Mouse (Mus musculus) heart, embryonic 12.5 days (tissue): ENCODE measurements around the gene Mcrip1. TPM values are rescaled to one million over a fixed set of nuclear protein-coding genes. Genes with fewer than 3 reads are reported as not detected.
A peak's percentile ranks its signal among the peaks of the same experiment; 100 is the strongest.
"Not testable (repeated sequence)": the region's sequence is repeated elsewhere in the genome, so short reads cannot be mapped to it uniquely, and the experiment has no call there.

Experiments
- ATAC-seq: fragments of 200-750 bp; cut with Nextera tagmentation; 2 replicates; pipeline ENCODE4 v1.8.0; 2017; ENCODE audit warnings: moderate TSS enrichment, moderate library complexity; ENCODE audit not compliant: insufficient number of reproducible peaks, low FRiP score
- H3K27ac ChIP-seq: fragments of 300-500 bp; sonication (generic); 2 replicates; pipeline ENCODE4 v1.5.1; 2016; ENCODE audit warnings: mild to moderate bottlenecking, moderate library complexity; ENCODE audit not compliant: poor library complexity, severe bottlenecking
- H3K27me3 ChIP-seq: fragments of 300-500 bp; sonication (generic); replicated peaks from 2 replicates; pipeline ENCODE4 v1.6.1; 2016; ENCODE audit warnings: mild to moderate bottlenecking, moderate library complexity
- H3K36me3 ChIP-seq: fragments of 300-500 bp; sonication (generic); 2 replicates; pipeline ENCODE4 v1.6.1; 2016; ENCODE audit warnings: mild to moderate bottlenecking, moderate library complexity
- H3K4me1 ChIP-seq: fragments of 300-500 bp; sonication (generic); replicated peaks from 2 replicates; pipeline ENCODE4 v1.6.1; 2016; ENCODE audit warnings: mild to moderate bottlenecking
- H3K4me2 ChIP-seq: fragments of 300-500 bp; sonication (generic); 2 replicates; pipeline ENCODE4 v1.6.1; 2016; ENCODE audit warnings: mild to moderate bottlenecking, moderate library complexity
- H3K4me3 ChIP-seq: fragments of 300-500 bp; sonication (generic); 2 replicates; pipeline ENCODE4 v1.5.1; 2016; ENCODE audit warnings: mild to moderate bottlenecking
- H3K9ac ChIP-seq: fragments of 300-500 bp; sonication (generic); 2 replicates; pipeline ENCODE4 v1.6.1; 2016; ENCODE audit warnings: mild to moderate bottlenecking, moderate library complexity
- H3K9me3 ChIP-seq: fragments of 300-500 bp; sonication (generic); replicated peaks from 2 replicates; pipeline ENCODE4 v1.6.1; 2016; ENCODE audit warnings: mild to moderate bottlenecking, moderate library complexity
- WGBS: fragments of 180-500 bp; shearing (Covaris S2); methylation state at CpG from one replicate; pipeline ENCODE4 v1.1.7; 2016; 5-methylcytosine and 5-hydroxymethylcytosine counted together
- polyA plus RNA-seq: library from polyadenylated mRNA; unstranded; fragments of >200 nt; fragmentation: Nextera tagmentation; extraction: Ambion mirVana; gene quantifications from 2 replicates; pipeline ENCODE4 v1.2.1, GENCODE M21; 2016

Gene Mcrip1
- 126 and 130 TPM in 2 replicates for polyA plus RNA-seq

- H3K27me3 ChIP-seq: no peaks in the 10 kb centered on the region
- peaks cover 14% of the 10 kb centered on the region for H3K36me3 ChIP-seq
- H3K9me3 ChIP-seq: no peaks in the 10 kb centered on the region
- ATAC-seq: peak; percentile 91
- H3K9ac ChIP-seq: peak within 1 kb of the TSS; percentile 98
- peak within 1 kb of the TSS; percentile 95 for H3K4me3 ChIP-seq
- WGBS: 1% methylated on average over 81 of the region's 87 CpGs
- H3K4me1 ChIP-seq: peaks cover 26% of the 10 kb centered on the region
- peak within 1 kb of the TSS; percentile 97 for H3K27ac ChIP-seq
- H3K4me2 ChIP-seq: peak within 1 kb of the TSS; percentile 91
These were observed at the start of gene Mcrip1 for GRCm38 (mm10) chr11:120549168-120549945. Gene Mcrip1, minus strand, starts transcription at chr11:120549727.

- Histone ChIP-seq H3K27ac (peak overlapping the region; percentile 69), H3K4me1 (peaks cover 24% of the 10 kb centered on the region), H3K9me3 (no peaks in the 10 kb centered on the region), H3K36me3 (peaks cover 64% of the 10 kb centered on the region), H3K27me3 (no peaks in the 10 kb centered on the region), H3K9ac (peak overlapping the region; percentile 100), H3K4me2 (peak overlapping the region; percentile 100), H3K4me3 (peak overlapping the region; percentile 100)
- 45% methylated on average over 17 of the region's 17 CpGs for whole genome bisulfite sequencing
- no peak for ATAC-seq
These were observed 49.5 kb upstream of the Mcrip1 start for GRCm38 (mm10) chr11:120598990-120599549.

GRCm38 (mm10) chr11:120598283-120598989, 48.9 kb upstream of the Mcrip1 start, which contains the start of the genes Alyref and Anapc11:
Gene Alyref, minus strand, starts transcription at chr11:120598365.
Gene Anapc11, plus strand, starts transcription at chr11:120598421.
- Histone ChIP-seq H3K9ac (peak within 1 kb of the TSS; percentile 100), H3K9me3 (no peaks in the 10 kb centered on the region), H3K4me2 (peak within 1 kb of the TSS; percentile 100), H3K4me3 (peak within 1 kb of the TSS; percentile 100), H3K27ac (peak within 1 kb of the TSS; percentile 91), H3K4me1 (peaks cover 24% of the 10 kb centered on the region), H3K36me3 (peaks cover 64% of the 10 kb centered on the region), H3K27me3 (no peaks in the 10 kb centered on the region)
- under 1% methylated on average over 88 of the region's 88 CpGs for WGBS
- peak; percentile 98 for ATAC-seq

GRCm38 (mm10) chr11:120597240-120598235, 48.0 kb upstream of the Mcrip1 start:
- H3K36me3 ChIP-seq: peaks cover 62% of the 10 kb centered on the region
- peak overlapping the region; percentile 91 for H3K27ac ChIP-seq

GRCm38 (mm10) chr11:120588531-120588930, 39.0 kb upstream of the Mcrip1 start:
- H3K9ac ChIP-seq: no peak overlapping the region
- 78% methylated on average over 6 of the region's 6 CpGs for WGBS
- no peak overlapping the region for H3K27ac ChIP-seq
- H3K27me3 ChIP-seq: no peaks in the 10 kb centered on the region
- H3K9me3 ChIP-seq: no peaks in the 10 kb centered on the region; the same call in 1 of the 2 replicates
- peaks cover 92% of the 10 kb centered on the region for H3K36me3 ChIP-seq
- no peak overlapping the region for H3K4me3 ChIP-seq
- no peaks in the 10 kb centered on the region for H3K4me1 ChIP-seq
- H3K4me2 ChIP-seq: no peak overlapping the region
- ATAC-seq: no peak

More at GRCm38 (mm10) chr11:120597240-120598235, 48.0 kb upstream of the Mcrip1 start:
- peak overlapping the region; percentile 100 for H3K4me2 ChIP-seq
- H3K4me3 ChIP-seq: peak overlapping the region; percentile 100
- H3K27me3 ChIP-seq: no peaks in the 10 kb centered on the region
- WGBS: 5% methylated on average over 99 of the region's 99 CpGs
- ATAC-seq: peak; percentile 49
- peaks cover 24% of the 10 kb centered on the region for H3K4me1 ChIP-seq
- no peaks in the 10 kb centered on the region for H3K9me3 ChIP-seq
- H3K9ac ChIP-seq: peak overlapping the region; percentile 100

- H3K4me3 ChIP-seq: no peak overlapping the region
These were observed 34.4 kb upstream of the Mcrip1 start for GRCm38 (mm10) chr11:120583937-120584336.

GRCm38 (mm10) chr11:120582982-120583293, 33.4 kb upstream of the Mcrip1 start:
- H3K9ac ChIP-seq, H3K27me3 ChIP-seq, H3K27ac ChIP-seq, H3K9me3 ChIP-seq, ATAC-seq, H3K4me3 ChIP-seq, H3K4me2 ChIP-seq: not testable (repeated sequence)
- 80% methylated on average over 2 of the region's 2 CpGs for WGBS
- peaks cover 30% of the 10 kb centered on the region for H3K4me1 ChIP-seq
- peaks cover 66% of the 10 kb centered on the region for H3K36me3 ChIP-seq

More at GRCm38 (mm10) chr11:120583937-120584336, 34.4 kb upstream of the Mcrip1 start:
- H3K27ac ChIP-seq: no peak overlapping the region
- no peak for ATAC-seq
- peaks cover 64% of the 10 kb centered on the region for H3K36me3 ChIP-seq
- no peak overlapping the region for H3K9ac ChIP-seq
- WGBS: 92% methylated on average over 1 of the region's 1 CpGs
- no peaks in the 10 kb centered on the region; the same call in 1 of the 2 replicates for H3K9me3 ChIP-seq
- H3K27me3 ChIP-seq: no peaks in the 10 kb centered on the region
- peaks cover 24% of the 10 kb centered on the region for H3K4me1 ChIP-seq
- no peak overlapping the region for H3K4me2 ChIP-seq

GRCm38 (mm10) chr11:120582268-120582981, 32.9 kb upstream of the Mcrip1 start:
- no peak for ATAC-seq
- Histone ChIP-seq H3K27ac (peak overlapping the region; percentile 93; the same call in 1 of the 2 replicates), H3K36me3 (peaks cover 66% of the 10 kb centered on the region), H3K9me3 (no peaks in the 10 kb centered on the region; the same call in 1 of the 2 replicates), H3K4me1 (peaks cover 30% of the 10 kb centered on the region), H3K9ac (peak overlapping the region; percentile 98; the same call in 1 of the 2 replicates), H3K27me3 (no peaks in the 10 kb centered on the region), H3K4me3 (peak overlapping the region; percentile 92), H3K4me2 (peak overlapping the region; percentile 91)
- 72% methylated on average over 8 of the region's 8 CpGs for WGBS

GRCm38 (mm10) chr11:120581490-120582267, 32.2 kb upstream of the Mcrip1 start, which contains the start of gene Arhgdia:
Gene Arhgdia, minus strand, starts transcription at chr11:120581624.
- Histone ChIP-seq H3K9ac (peak within 1 kb of the TSS; percentile 98), H3K36me3 (peaks cover 66% of the 10 kb centered on the region), H3K27ac (peak within 1 kb of the TSS; percentile 93), H3K27me3 (no peaks in the 10 kb centered on the region), H3K4me3 (peak within 1 kb of the TSS; percentile 92), H3K4me2 (peak within 1 kb of the TSS; percentile 91), H3K4me1 (peaks cover 30% of the 10 kb centered on the region), H3K9me3 (no peaks in the 10 kb centered on the region; the same call in 1 of the 2 replicates)
- WGBS: 4% methylated on average over 73 of the region's 75 CpGs
- peak; percentile 67 for ATAC-seq
